Mouse (Mus musculus): ENCODE measurements at regions not wholly inside any gene's neighbourhood (a gene's known extent, or its start where the extent isn't known, plus 50 kb on each side); places are given as distances from the start of the nearest gene placed in this dataset.
A peak's percentile ranks its signal among the peaks of the same experiment; 100 is the strongest.

GRCm38 (mm10) chr10:117517071-117517714, 112.1 kb upstream of the Cpm start:
- no peak for DNase-seq (ENCODE audit: low spot score in 2 of 2)

GRCm38 (mm10) chr10:117516510-117516909, 112.8 kb upstream of the Cpm start:
- no peak for DNase-seq (ENCODE audit: low spot score in 2 of 2)

GRCm38 (mm10) chr10:117515777-117516501, 113.4 kb upstream of the Cpm start:
- peak; percentile 6 to 56 for DNase-seq (ENCODE audit: low spot score in 2 of 2)

- DNase-seq (ENCODE audit: low spot score in 2 of 2), result no peak
Measured at GRCm38 (mm10) chr10:117515039-117515438, 114.3 kb upstream of the Cpm start.

- no peak for DNase-seq (ENCODE audit: low spot score in 2 of 2)
Measured at GRCm38 (mm10) chr10:117513925-117514546, 115.3 kb upstream of the Cpm start.

DNA sequence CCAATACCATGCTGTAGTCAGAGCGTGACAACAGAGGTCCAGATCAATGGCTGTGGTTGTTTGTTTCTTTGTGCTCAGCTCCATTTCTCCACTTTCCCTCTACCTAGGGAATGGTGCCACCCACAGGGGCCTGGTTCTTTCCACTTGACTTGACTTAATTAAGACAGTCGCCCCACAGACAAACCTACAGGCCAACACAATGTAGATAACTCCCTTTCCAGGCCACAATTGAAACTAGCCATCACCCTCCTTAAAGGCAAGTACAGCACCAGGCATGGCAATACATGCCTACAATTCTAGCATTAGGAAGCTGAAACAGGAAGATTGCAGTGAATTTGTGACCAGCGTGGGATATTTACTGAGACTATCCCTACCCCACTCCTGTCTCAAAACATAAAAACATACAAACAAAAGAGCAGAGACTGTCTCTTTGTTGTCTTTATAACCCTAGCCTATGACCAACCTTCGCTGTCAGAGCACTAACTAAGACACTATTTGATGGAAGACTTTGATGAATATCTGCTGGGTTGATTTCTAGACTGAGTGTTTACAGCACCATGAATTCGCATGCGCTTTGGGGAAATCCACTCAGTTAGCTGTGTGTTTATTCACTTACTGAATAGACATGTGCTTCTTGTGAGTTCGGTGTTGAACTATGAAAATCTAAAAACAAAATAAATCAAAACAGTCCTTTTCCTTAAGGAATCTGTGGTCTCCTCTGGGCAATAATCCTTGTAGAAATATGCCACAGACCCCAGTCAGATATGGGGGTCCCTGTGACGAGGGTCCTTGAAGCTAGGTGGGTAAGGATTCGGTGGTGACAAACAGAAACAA, 116.7 kb upstream of the Cpm start:
- no peak for DNase-seq (ENCODE audit: low spot score in 2 of 2)

- no peak for DNase-seq (ENCODE audit: low spot score in 2 of 2)
Measured at GRCm38 (mm10) chr10:117511483-117512406, 117.6 kb upstream of the Cpm start.

- no peak for DNase-seq (ENCODE audit: low spot score in 2 of 2)
Measured at GRCm38 (mm10) chr10:117510529-117511482, 118.5 kb upstream of the Cpm start.

DNA sequence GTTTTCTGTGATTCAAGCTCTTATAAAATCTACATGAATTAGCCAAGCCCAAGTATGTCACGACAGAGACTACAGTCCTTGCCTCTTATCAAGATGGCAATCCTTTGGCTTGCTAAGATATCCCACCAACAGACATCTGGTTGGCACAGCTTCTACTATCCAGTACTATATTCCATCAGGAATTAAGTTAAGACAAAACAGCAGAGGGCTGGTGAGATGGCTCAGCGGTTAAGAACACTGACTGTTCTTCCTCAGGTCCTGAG, 119.1 kb upstream of the Cpm start:
- no peak for DNase-seq (ENCODE audit: low spot score in 2 of 2)

GRCm38 (mm10) chr10:117509431-117510223, 119.7 kb upstream of the Cpm start:
- no peak for DNase-seq (ENCODE audit: low spot score in 2 of 2)

DNA sequence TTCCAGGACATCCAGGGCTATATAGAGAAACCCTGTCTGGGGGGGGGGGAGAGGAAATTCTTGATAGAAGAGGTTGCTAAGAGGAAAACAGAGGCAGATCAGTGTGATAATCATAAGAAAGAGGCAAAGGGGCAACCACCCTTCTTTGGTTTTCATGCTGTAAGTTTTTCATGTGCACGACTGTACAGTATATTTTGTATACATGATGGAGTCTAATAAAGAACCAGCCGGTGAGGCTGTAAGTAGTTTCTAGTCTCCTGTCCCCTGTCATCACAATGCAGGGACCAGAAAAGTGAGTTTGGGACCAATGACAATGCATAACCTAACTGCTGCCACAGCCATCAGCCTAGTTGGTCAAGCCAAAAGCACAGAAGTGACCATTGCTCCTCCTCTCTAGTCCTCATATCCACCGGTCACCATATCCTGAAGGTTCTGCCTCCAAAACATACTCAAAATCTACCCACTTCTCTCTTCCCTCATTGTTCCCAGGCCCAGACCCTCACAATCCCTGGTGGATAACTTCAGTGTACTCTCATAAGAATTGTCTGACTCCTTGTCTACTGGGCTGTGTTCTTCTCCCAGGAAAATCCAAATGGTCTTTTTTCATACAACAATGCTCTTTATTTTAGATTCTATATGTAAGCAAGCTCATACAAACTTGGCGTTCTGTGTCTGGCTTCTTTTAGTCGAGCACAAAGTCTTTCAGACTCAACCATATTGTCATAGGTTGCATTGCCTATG, 122.9 kb upstream of the Cpm start:
- no peak for DNase-seq (ENCODE audit: low spot score in 2 of 2)

DNA sequence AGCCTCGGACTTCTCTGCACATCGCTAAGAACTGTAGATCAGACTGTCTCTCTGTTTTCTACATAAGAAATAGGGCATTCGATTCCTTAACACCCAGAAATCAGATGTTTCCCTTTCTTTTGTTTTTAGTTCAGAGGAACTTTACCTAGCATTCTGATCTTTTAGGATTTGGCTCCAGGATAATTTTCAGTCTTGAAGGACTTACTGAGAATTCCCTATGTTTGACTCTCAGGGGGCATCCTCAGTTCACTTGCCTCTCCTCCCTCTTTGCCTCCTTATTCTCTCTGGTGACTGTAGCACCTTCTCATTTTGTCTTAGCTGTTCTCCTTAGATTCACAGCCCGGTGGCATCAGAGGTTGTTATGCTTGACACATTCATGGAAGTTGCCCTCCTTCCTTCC, 123.8 kb upstream of the Cpm start:
- DNase-seq (ENCODE audit: low spot score in 2 of 2), result no peak

- no peak for DNase-seq (ENCODE audit: low spot score in 2 of 2)
Measured at GRCm38 (mm10) chr10:117505057-117505456, 124.2 kb upstream of the Cpm start.

- DNase-seq (ENCODE audit: low spot score in 2 of 2), result no peak
Measured at GRCm38 (mm10) chr10:117504267-117504902, 124.6 kb upstream of the Cpsf6 start.

DNA sequence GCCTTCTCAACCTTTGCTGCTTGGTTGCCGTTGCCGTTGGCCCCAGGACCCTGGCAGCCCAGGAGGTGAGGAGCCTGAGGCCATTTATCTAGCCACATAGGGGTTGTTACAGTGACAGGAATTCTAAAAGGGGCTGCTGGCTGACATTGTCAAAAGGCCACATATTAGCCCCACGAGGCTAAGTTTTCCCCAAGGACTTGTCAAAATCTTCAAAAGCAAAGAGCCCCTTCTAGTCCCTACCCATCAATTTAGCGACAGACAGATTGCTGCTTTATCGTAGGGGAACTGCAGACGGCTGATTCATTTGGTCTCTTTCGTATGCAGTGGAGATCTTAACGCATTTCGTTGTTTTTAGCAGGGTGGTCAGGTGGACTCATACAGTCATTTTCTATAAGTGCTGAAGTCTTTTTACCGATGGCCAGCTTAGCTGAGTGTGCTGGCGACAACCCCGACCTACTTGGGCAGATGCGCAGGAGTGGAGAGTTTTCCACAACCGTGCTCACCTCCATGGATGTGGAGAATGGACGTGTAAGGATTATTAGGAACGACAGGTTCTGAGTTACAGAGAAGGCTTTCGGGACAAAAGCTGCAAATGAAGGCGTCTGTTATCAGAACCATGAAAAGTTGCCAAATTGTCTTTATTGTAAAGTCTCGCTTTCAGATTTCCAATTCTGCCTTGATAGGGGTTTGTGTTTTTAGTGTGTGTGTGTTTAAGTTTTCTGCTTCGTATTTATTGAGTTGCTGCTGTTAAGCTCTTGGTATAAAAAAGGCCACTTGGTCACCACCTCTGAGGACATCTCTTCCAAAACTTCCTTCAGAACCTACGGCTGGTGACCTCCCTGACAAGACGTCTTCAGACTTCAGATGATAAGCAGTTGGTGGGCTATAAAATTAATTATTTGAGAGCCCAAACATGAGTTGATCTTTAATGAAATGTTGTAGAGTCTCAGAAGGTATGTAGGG, 123.7 kb upstream of the Cpsf6 start:
- DNase-seq (ENCODE audit: low spot score in 2 of 2), result no peak

- no peak for DNase-seq (ENCODE audit: low spot score in 2 of 2)
Measured at GRCm38 (mm10) chr10:117502731-117503130, 122.9 kb upstream of the Cpsf6 start.

Measured in layer of hippocampus, adult 18-20 months (tissue).